Mouse (Mus musculus) thymus, postnatal 0 days (tissue): Measurements from ENCODE around the gene Foxn4. TPM values are rescaled to one million over a fixed set of nuclear protein-coding genes. Genes with fewer than 3 reads are reported as not detected.
A peak's percentile ranks its signal among the peaks of the same experiment; 100 is the strongest.

Experiments
- DNase-seq: peaks from one replicate; pipeline ENCODE4 v3.0.0-alpha.2; 2015; ENCODE audit warnings: low spot score
- polyA plus RNA-seq: library from polyadenylated mRNA; unstranded; fragments of >200 nt; fragmentation: Nextera tagmentation; extraction: Ambion mirVana; gene quantifications from 2 replicates; pipeline ENCODE4 v1.2.1, GENCODE M21; 2015

The Foxn4 gene
- polyA plus RNA-seq, 1 experiment from 2014 or later: 0.05 TPM

- DNase-seq: no peak
Observed at GRCm38 (mm10) chr5:114282346-114282745, 8.7 kb upstream of the Foxn4 start.

GRCm38 (mm10) chr5:114279382-114280143 lies 6.0 kb upstream of the Foxn4 start:
- DNase-seq: no peak

- DNase-seq: no peak
Observed at GRCm38 (mm10) chr5:114275991-114276390, 2.4 kb upstream of the Foxn4 start.

- DNase-seq: no peak
Observed at GRCm38 (mm10) chr5:114275339-114275738, 1.7 kb upstream of the Foxn4 start.

- DNase-seq: no peak
Observed at GRCm38 (mm10) chr5:114269984-114270383, 3.6 kb downstream of the Foxn4 start.

GRCm38 (mm10) chr5:114269499-114269898 lies 4.1 kb downstream of the Foxn4 start:
- no peak for DNase-seq

GRCm38 (mm10) chr5:114268646-114269045 lies 5.0 kb downstream of the Foxn4 start:
- DNase-seq: no peak

GRCm38 (mm10) chr5:114264791-114265190 lies 8.8 kb downstream of the Foxn4 start:
- DNase-seq: no peak

GRCm38 (mm10) chr5:114264030-114264459 lies 9.6 kb downstream of the Foxn4 start:
- no peak for DNase-seq

GRCm38 (mm10) chr5:114261494-114261893 lies 12.1 kb downstream of the Foxn4 start:
- no peak for DNase-seq

- no peak for DNase-seq
Observed at GRCm38 (mm10) chr5:114259495-114259894, 14.1 kb downstream of the Foxn4 start.

GRCm38 (mm10) chr5:114248174-114248589 lies 25.4 kb downstream of the Foxn4 start:
- DNase-seq: peak; percentile 77

GRCm38 (mm10) chr5:114246465-114246864 lies 27.1 kb downstream of the Foxn4 start:
- DNase-seq: no peak

GRCm38 (mm10) chr5:114239737-114240136 lies 33.9 kb downstream of the Foxn4 start:
- DNase-seq: no peak

GRCm38 (mm10) chr5:114238924-114239323 lies 34.7 kb downstream of the Foxn4 start:
- DNase-seq: peak; percentile 11

- DNase-seq: no peak
Observed at GRCm38 (mm10) chr5:114228901-114229300, 44.7 kb downstream of the Foxn4 start.

- no peak for DNase-seq
Observed at GRCm38 (mm10) chr5:114226051-114226450, 47.6 kb downstream of the Foxn4 start.

GRCm38 (mm10) chr5:114218771-114219170 lies 54.8 kb downstream of the Foxn4 start:
- no peak for DNase-seq

- DNase-seq: peak; percentile 56
Observed at GRCm38 (mm10) chr5:114213183-114213582, 60.4 kb downstream of the Foxn4 start.

GRCm38 (mm10) chr5:114206158-114206557 lies 67.4 kb downstream of the Foxn4 start:
- DNase-seq: no peak
